Mouse (Mus musculus) lung, adult 2 months (tissue): ENCODE results near the gene H2afx. TPM values are rescaled to one million over a fixed set of nuclear protein-coding genes. Genes with fewer than 3 reads are reported as not detected.
"Not testable (repeated sequence)": the region's sequence is repeated elsewhere in the genome, so short reads cannot be mapped to it uniquely, and the experiment has no call there.

Experiments used
- DNase-seq: peaks from one replicate; pipeline ENCODE4 v3.0.0; 2022
- H3K4me1 ChIP-seq: fragments of 200-500 bp; 2 replicates; pipeline ENCODE4 v1.6.1; 2011; ENCODE audit warnings: low read length; ENCODE audit not compliant: control insufficient read depth, insufficient read depth
- H3K4me3 ChIP-seq: fragments of 200-500 bp; replicated peaks from 2 replicates; pipeline ENCODE3; 2011; ENCODE audit warnings: low read depth, mild to moderate bottlenecking, control low read depth, low read length; ENCODE audit errors: extremely low read depth
- CTCF ChIP-seq: fragments of 200-500 bp; IDR thresholded peaks from 2 replicates; pipeline ENCODE4 v1.5.1; 2011; ENCODE audit warnings: mild to moderate bottlenecking, low read length, control low read depth; ENCODE audit not compliant: insufficient read depth
- POLR2A ChIP-seq: fragments of 200-500 bp; IDR thresholded peaks from 2 replicates; pipeline ENCODE4 v1.6.1; 2011; ENCODE audit warnings: low read depth, mild to moderate bottlenecking, control low read depth, low read length, borderline replicate concordance; ENCODE audit errors: extremely low read depth
- WGBS: fragments of 180-500 bp; shearing (Covaris S2); methylation state at CpG from one replicate; pipeline ENCODE4 v1.1.7; 2018; 5-methylcytosine and 5-hydroxymethylcytosine counted together
- polyA plus RNA-seq: library from polyadenylated mRNA; depleted of rRNA; stranded (reverse); fragments of >200 nt; gene quantifications from 2 replicates; pipeline ENCODE4 v1.2.3, GENCODE M21; 2012

The H2afx gene
- polyA plus RNA-seq, 1 experiment = 41.3 TPM

DNA sequence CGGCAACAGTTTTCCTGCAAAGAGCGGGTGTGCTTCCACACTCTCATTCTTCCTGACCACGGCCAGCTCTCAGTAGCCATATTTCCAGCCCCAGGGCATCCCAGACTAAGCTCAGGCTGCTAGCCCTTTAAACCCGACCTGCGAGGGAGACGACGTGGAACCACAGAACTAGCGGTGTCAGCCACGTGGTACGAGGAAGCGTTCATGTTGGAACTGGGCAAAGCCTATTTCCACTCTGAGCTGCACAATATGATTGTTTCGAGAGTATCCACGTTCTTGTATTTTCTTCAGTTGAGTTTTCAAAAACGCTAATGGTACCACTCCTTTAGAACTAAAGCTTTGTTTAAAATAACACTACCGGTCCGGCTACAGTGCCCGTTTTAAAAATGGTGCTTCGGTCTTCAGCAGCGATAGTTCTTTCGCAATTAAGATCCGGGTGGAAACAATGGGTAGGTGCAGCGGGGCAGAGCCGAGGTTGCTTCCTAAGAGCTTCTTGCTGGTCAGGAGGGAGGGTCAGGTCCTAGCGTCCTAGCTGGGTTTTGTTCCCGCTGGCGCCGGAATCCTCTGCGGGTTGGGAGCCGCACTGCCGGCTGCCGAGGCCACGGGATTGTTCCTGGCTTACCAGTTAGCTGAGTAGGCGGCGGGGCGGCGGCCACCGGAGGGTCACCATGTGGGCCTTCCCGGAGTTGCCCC lies 8.0 kb upstream of the H2afx start:
- TF ChIP-seq POLR2A = peak; percentile 84; the same call in 1 of the 2 replicates
- TF ChIP-seq CTCF = no peak
- Histone ChIP-seq H3K4me1 (peaks cover 8% of the 10 kb centered on the region; the same call in 1 of the 2 replicates), H3K4me3 (peak overlapping the region; percentile 82)
- DNase-seq = peak; percentile 77
- WGBS = under 1% methylated on average over 38 of the region's 38 CpGs

DNA sequence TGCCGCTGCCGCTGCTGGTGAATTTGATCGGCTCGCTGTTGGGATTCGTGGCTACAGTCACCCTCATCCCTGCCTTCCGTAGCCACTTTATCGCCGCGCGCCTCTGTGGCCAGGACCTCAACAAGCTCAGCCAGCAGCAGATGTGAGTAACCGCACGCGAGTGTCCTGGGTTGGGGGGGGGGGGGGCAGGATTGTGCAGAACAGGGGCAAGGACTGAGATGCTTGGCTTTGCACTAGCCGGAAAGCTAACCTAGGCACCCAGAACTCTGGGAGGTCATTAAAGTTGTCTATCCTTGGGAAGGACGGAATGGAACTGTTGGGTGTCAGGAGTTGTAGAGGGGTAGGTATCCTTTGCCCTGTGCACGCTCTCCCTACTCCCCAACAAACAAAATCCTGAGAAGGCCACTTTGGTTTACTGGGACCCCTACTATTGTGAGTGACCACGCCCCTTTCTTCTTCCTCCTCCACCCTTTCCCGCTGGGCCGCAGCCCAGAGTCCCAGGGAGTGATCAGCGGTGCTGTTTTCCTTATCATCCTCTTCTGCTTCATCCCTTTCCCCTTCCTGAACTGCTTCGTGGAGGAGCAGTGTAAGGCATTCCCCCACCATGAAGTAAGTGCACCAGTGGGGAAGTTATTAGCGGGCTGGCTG lies 7.3 kb upstream of the H2afx start:
- TF ChIP-seq POLR2A (no peak), CTCF (no peak)
- Histone ChIP-seq H3K4me1 (peaks cover 8% of the 10 kb centered on the region; the same call in 1 of the 2 replicates), H3K4me3 (peak overlapping the region; percentile 82)
- 1% methylated on average over 22 of the region's 22 CpGs for WGBS
- peak; percentile 49 for DNase-seq

DNA sequence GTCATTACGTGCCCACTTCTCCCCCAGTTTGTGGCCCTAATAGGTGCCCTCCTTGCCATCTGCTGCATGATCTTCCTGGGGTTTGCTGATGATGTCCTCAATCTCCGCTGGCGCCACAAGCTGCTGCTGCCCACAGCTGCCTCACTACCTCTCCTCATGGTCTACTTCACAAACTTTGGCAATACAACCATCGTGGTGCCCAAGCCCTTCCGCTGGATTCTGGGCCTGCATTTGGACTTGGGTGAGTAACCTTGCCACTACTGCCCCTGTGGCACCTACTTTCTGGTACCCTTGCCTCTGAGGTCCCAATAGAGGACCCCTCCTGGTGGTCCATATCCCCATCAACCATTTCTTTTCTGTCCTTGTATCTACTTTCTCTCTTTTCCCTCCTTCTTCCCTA lies 6.6 kb upstream of the H2afx start:
- 75% methylated on average over 5 of the region's 5 CpGs for WGBS
- H3K4me3 ChIP-seq = peak overlapping the region; percentile 14
- TF ChIP-seq CTCF (no peak), POLR2A (no peak)
- DNase-seq = no peak
- H3K4me1 ChIP-seq = peaks cover 8% of the 10 kb centered on the region; the same call in 1 of the 2 replicates

DNA sequence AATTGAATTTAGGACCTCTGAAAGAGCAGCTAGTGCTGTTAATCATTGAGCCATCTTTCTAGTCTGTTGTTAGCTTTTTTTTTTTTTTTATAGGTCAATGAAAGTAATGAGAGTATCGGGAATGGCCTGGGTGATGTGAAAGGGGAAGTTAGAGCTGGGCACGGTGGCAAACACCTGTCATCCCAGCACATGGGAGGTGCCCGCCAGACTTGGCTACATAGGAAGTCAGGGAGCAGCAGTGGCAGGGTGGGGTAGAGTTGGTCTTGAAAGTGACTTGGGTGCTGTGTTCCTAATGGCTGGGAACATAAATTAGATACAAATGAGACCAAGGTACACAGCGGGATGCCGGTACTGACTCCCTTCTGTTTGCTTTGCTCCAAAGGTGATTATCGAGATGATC lies 3.8 kb upstream of the H2afx start:
- Histone ChIP-seq H3K4me1 (peaks cover 8% of the 10 kb centered on the region; the same call in 1 of the 2 replicates), H3K4me3 (no peak overlapping the region)
- WGBS = 88% methylated on average over 6 of the region's 6 CpGs
- no peak for DNase-seq
- TF ChIP-seq CTCF = no peak
- TF ChIP-seq POLR2A = no peak

DNA sequence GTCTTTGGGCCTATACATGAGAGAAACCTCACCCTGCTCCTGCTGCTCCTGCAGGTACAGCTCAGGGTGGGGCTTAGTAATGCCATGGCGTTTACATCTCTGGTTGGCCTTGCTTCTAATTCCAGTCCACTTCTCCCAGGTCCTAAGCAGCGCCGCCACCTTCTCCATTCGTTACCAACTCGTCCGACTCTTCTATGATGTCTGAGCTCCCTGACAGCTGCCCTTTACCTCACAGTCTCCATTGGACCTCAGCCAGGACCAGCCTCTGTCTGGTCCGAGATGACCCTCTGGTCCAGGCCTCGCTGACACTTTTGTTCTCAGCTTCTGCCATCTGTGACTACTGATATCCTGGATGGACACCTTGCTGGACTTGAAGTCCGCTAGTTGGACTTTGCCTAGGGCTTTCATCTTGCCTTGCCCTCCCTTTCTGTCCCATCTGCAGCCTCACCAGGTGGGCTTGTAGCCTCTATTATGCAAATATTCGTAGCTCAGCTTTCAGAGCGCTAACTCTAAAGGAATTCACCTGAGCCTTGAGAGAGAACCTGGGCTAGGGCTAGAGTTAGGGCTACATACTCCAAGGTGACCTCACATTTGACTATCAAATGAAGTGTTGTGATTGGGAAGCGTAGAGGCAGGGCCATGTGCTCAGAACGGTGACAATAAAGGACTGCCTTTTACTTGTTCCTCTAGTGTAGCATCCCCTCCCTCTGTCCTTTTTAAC lies 1.4 kb upstream of the H2afx start:
- Histone ChIP-seq H3K4me3 (no peak overlapping the region), H3K4me1 (no peaks in the 10 kb centered on the region; the same call in 1 of the 2 replicates)
- TF ChIP-seq POLR2A (no peak), CTCF (no peak)
- WGBS = 91% methylated on average over 13 of the region's 13 CpGs
- DNase-seq = no peak

DNA sequence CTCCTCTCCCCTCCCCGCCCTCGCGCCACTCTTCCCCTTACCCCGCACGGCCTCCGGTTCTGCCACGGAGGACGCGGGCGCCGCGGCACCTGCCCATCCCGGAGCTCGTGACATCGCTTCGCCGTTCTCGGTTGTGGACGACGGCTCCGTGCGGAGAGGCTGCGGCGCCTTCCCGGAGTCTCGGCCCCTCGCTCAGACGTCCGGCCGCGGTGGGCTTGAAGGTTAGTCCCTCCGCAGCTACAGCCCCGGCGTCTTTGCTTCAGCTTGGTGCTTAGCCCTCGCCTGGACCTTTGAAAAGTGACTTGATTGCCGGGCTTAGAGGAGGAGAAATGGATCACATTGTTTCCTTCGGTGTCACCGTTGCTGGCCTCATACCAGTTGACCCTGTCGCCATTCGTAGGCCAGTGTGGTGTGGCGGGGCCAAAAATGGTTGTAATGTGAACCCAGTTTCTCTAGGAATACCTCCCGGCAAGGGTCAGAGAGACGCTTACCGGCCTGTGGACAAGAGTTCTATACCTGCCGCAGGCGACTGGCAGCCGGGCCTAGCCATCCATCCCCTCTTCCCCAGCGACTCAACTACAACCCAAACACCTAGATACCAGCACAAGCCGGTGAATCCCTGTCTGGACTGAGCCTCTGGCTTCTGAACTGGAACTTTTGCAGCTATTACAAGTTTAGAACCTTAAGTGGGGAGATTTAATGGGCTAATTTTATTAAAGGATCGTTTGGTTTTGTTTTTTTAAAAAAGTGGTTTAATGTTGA lies 1.0 kb downstream of the H2afx start:
- TF ChIP-seq POLR2A (no peak), CTCF (no peak)
- H3K4me1 ChIP-seq = no peaks in the 10 kb centered on the region; the same call in 1 of the 2 replicates
- no peak for DNase-seq
- under 1% methylated on average over 50 of the region's 50 CpGs for WGBS
- peak overlapping the region; percentile 87 for H3K4me3 ChIP-seq

DNA sequence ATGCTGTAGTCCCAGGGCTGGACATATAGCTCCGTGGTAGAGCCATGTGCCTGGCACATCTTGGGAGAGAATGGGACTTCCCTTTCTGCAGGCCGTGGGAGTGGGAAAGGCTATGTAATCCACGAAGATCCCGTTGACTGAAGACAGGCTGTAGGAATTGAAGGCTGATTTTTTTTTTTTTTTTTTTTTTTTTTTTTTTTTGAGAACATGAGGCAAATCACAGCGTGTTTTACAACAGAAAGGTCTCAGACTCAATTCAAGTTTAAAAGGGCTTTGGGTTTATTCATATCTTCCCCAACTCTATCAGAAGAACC lies 1.6 kb downstream of the H2afx start:
- Histone ChIP-seq H3K4me1 (no peaks in the 10 kb centered on the region; the same call in 1 of the 2 replicates), H3K4me3 (no peak overlapping the region)
- no peak for DNase-seq
- WGBS = 12% methylated on average over 5 of the region's 5 CpGs
- TF ChIP-seq CTCF (no peak), POLR2A (no peak)

DNA sequence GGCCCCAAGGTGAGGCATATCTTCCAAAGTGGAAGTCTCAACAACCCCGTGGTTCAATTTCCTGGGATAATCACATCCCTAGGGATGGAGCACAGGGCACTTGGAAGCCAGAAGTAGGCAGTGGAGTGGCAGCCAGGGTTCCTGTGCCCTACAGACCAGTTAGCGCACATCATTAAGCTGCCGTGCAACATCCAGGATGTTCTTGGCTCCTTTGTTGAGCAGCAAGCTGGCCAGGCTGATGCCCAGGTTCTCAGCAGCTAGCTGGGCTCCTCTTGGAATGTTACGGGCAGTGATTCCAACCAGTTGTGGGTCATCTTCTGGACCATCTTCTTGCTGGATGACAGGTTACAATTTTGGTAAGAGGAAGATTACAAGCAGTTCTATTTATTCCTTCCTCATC lies 2.0 kb downstream of the H2afx start:
- 46% methylated on average over 4 of the region's 4 CpGs for WGBS
- not testable (repeated sequence) for H3K4me3 ChIP-seq, H3K4me1 ChIP-seq, DNase-seq

DNA sequence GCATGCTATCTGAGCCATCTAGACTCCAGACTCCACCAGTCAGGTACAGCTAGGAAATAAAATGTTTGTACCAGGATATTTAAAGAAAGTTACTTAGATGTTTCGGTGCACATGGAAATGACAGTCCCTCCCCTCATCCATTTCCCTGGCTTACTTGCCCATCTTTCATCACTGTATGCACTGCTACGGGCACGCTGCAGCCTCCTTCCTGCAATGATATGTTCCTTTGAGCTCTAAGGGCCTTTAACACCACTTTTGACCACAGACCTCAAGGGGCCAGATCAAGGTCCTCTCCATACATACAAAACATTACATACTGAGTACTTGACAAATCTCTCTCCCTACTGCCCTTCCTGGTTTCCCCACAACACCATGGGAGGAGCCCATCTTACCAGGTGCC lies 2.5 kb downstream of the H2afx start:
- TF ChIP-seq POLR2A (no peak), CTCF (no peak)
- Histone ChIP-seq H3K4me1 (no peaks in the 10 kb centered on the region; the same call in 1 of the 2 replicates), H3K4me3 (no peak overlapping the region)
- DNase-seq = no peak
- 68% methylated on average over 3 of the region's 3 CpGs for WGBS
